Mouse (Mus musculus): Measurements from ENCODE around the gene Slc26a10.

DNA sequence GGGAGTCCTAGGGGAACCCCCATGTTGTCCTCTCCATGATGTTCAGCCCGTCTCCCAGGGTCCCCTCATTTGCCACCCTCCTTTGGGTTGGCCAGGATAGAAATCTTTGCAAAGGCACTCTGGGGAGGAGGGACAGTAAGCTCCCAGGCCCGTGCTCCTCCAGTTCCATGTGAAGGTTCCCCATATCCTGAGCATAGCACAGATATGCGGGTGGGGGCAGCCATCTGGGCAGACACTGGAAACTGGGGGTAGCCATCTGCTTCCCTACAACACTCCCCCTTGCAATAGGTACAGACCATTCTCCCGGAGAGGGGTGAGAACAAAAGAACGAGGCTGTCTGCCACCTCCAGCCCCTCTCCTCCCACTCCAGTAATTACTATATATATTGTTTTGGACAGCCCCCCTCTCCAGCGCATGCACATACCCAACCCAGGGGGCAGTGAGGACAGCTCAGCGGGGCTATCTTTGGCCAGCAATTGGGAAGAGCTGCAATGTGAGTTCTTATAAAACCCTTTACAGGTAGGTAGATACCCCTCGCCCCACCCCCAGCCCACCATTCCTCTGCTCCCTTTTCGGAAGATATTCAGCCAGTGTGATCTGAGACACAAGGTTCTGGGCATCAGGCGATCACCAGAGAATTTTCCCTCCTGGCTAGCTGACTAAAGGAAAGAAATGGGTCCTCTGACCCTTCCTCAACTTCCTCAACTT, 7.1 kb upstream of the Slc26a10 start:
- no peak for TF ChIP-seq TAL1 (conservative IDR thresholded peaks at IDR 0.05; ENCODE audit: low read depth, low read length)
- TF ChIP-seq CTCF (IDR thresholded peaks at IDR 0.05; ENCODE audit: low read depth, low read length): no peak
- TF ChIP-seq GATA2 (IDR thresholded peaks at IDR 0.05; ENCODE audit: borderline replicate concordance, low read depth, low read length): no peak
- no peak for TF ChIP-seq GATA1 (IDR thresholded peaks at IDR 0.05; ENCODE audit: borderline replicate concordance, low read length)

Data from G1E (cell line).